Mouse (Mus musculus) kidney, postnatal 36 days (tissue): ENCODE measurements at regions not wholly inside any gene's neighbourhood (a gene's known extent, or its start where the extent isn't known, plus 50 kb on each side); places are given as distances from the start of the nearest gene placed in this dataset.
"Not testable (repeated sequence)": the region's sequence is repeated elsewhere in the genome, so short reads cannot be mapped to it uniquely, and the experiment has no call there.

Experiments used
- DNase-seq, 2 experiments: peaks; one replicate each; pipeline ENCODE4 v3.0.0; 2021 to 2022; ENCODE audit warnings: mixed read lengths in 2 of 2

DNA sequence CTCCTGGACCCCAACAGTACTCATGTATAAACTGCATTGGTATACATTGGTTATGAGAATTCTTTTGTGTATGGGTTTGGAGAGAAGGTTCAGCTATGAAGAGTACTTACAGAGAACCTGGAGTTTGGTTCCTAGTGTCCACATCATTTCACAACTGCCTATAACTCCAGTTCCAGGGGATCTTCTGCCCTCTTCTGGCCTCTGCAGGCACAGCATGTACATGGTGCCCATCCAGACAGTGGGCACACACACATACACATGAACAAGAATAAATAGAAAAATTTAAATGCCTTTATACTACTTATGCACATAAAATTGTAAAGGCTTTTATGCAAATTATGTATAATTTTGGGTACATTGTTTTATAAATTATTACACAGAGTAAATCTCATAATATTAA is 59.9 kb upstream of the Spon1 start:
- peak in 1 of 2 experiments; percentile 8 for DNase-seq

DNA sequence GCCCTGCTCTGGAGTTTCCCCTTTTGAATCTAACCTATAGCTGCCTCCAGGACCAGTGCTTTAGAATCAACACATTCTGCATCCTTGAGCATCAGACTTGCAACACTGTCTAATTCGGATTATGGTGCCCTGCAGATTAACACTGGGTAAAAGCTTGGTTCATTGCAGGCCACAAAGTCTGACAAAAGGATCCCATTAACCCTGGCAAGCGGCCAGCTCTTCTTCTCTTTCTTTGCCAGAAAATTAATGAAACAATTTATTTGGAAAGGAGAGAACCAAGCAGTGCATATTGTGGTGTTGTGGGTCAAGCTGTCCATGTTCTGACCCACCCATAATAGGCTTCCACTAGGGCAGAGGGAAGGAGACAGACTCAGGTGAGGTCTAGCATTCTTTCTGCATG is 58.2 kb upstream of the Spon1 start:
- DNase-seq: no peak

DNA sequence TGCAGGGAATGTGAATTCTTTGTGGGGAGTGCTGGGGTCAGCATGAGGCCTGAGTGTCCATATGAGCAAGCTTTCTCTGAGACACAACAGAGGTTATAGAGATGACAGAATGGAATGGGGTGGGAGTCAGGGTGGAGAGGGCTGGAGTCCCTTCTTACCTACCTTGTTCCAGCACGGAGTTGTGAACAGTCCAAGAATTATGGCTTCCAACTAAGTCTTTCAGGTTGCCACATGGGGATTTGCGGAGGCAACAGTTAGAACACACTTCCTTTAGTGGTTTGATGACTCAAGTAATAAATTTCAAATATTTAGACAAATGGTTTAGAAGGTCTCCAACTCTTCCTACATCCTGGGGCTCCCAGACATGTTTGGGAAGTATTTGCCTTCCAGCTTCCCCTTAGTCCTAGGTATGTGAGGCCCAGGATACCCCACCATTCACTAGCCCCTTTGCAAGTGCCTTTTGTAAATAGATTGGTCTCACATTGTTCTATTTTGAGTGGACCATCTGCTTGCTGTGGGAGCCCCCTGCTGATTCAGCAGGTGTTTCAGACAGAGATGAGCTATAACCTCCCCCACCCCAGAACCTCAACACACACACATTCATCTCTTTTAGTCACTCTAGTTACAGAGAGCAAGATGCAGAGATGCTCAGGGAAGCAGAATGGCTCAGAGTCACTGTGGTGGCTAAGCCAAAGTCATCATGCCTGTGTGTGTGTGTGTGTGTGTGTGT is 55.1 kb upstream of the Spon1 start:
- no peak for DNase-seq

DNA sequence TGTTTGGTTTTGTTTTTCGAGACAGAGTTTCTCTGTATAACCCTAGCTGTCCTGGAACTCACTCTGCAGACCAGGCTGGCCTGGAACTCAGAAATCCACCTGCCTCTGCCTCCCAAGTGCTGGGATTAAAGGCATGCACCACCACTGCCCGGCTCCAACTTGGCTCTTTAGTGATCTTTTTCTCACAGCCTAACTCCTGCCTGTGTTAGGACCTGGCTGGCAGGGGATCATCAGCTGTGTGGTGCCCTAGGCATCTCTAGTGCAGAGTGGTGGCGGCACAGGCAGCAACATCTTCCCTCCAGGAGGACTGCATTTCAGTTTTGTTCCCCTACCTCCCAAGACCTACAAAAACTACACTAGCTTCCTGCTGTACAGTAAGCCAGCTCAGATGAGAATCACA is 54.4 kb upstream of the Spon1 start:
- DNase-seq: not testable (repeated sequence)
